Mouse (Mus musculus) CH12F3 (cell line): Measurements from ENCODE around the gene Cks2.
"Not testable (repeated sequence)": the region's sequence is repeated elsewhere in the genome, so short reads cannot be mapped to it uniquely, and the experiment has no call there.

ENCODE experiments used
- in situ Hi-C: fragments of 300-500 bp; cut with MboI; formaldehyde crosslinking; loops from 2 replicates; pipeline ENCODE4 v1.14.3; 2020; ENCODE audit warnings: low sequenced_read_pairs

Gene Cks2

GRCm38 (mm10) chr13:51632560-51633218 is 12.3 kb upstream of the Cks2 start:
- in situ Hi-C loops = no loop called here

GRCm38 (mm10) chr13:51635384-51635783 is 9.6 kb upstream of the Cks2 start:
- in situ Hi-C loops = not testable (repeated sequence)

- in situ Hi-C loops = no loop called here
Observed at GRCm38 (mm10) chr13:51638958-51639357, 6.1 kb upstream of the Cks2 start.

DNA sequence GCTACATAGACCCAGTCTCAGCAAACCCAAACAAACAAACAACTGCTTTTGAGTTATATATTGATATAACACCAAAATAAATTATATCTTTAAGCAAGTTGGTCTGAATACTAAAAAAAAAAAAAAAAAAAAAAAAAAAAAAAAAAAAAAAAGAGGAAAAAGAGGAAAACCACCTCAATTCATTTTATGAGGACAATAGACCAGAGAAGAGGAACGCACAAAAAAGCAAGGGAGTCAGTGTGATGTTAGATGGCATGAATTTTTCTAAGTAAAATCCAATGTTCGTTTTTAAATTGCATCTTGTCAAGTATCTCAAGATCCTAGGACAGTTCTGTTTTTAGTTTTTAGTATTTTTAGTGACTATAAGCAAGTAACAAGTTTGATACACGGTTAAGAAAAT is 3.6 kb upstream of the Cks2 start:
- in situ Hi-C loops = no loop called here

- in situ Hi-C loops = no loop called here
Observed at GRCm38 (mm10) chr13:51642171-51642778, 2.8 kb upstream of the Cks2 start.

DNA sequence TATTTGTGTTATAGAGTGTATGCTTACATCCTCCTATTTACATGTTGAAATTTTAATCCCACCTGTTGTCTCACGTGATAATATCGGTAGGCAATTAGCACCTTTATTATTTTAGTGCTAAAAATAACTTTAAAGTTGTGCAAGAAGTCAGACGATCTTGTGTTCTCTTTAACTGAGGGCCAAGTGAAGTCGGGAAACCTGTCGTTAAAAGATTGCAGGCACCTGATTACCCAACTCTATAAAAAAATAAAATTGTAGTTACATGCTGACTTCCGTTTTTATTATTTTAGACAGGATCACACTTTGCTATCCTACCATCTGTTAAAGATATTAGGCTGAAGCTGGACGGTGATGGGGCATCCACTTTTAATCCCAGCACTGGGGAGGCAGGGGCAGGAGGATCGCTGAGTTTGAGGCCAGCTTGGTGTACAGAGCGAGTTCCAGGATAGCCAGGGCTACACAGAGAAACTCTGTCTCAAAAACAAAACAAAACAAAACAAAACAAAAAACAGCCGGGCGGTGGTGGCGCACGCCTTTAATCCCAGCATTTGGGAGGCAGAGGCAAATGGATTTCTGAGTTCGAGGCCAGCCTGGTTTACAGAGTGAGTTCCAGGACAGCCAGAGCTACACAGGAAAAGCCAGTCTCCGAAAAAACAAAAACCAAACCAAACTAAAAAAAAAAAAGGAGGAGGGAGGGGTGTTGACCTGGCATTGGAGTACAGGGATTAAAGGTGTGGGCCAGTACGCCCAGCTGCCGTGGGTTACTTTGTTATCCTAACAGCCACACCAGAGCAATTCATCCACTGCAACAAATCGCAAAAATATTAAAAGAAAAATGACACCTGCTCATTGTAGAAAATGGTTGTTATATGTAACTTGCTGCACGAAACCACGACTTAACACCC is 856 bp upstream of the Cks2 start:
- in situ Hi-C loops = no loop called here

DNA sequence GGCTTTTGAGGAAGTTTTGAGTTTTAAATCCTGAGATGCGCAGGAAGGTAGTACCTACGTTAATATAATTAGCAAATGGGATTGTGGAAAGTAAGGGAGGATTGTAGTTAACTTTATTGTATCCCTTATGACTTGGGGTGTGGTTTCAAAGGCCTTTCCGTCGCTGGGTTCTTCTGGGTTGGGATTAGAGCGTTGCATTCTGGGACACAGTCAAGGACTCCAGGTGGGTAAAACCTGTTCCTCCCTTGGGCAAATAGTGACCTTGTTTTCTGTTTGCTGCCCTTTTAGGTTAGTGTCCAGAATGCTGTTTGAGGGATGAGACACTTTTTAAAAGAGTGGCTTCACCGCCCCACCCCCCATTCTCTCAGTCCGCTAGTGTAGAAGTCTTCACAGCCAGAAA is 840 bp downstream of the Cks2 start:
- in situ Hi-C loops = no loop called here

DNA sequence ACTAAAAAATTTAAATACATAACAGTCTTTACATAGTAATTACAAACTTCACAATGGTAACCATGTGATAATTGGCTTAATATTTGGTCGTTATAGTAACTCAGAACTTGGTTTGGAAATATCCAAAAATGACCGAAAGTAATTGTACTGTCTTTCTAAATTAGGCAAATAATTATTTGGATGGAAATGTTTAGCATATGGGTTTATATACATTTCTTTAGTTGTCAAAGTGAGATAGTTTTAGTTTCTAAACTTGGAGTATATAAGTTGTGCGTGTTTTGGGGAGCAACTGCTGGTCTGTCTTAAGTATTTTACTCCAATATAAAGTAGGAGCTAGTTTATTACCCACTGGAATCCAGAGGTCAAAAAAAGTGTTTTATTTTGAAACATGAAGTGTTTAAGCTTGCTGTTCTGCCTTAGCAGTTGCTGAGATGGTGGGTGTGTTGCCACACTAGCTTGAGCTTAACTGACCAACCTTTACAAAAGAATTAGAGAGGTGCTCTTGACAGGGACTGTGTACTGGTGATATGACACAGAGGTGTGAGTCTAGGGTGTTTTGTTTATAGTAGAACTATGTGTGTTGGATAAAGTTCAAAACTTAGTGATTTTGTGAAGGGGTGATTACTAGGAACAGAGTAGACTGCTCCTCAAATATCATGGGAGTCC is 1.5 kb downstream of the Cks2 start:
- in situ Hi-C loops = no loop called here

DNA sequence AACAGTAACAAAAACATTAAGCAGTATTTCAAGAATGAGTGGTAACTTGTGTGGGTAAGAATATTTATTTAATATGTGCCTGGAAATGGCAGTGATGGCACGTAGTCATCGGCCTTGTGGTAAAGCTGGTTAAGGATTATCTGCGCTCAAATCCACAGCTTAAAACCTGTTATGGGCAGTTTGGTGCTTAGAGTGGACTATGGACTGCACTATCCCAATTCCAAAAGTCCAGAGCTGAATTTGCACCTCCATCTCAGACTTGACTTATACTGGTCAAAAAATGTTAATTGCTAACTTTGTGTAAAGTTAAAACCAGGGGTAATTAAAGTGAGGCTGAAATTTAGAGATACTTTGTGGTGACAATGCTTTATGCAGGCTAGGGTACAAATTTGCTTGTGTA is 2.7 kb downstream of the Cks2 start:
- in situ Hi-C loops = no loop called here

GRCm38 (mm10) chr13:51648237-51648636 is 3.2 kb downstream of the Cks2 start:
- in situ Hi-C loops = no loop called here

DNA sequence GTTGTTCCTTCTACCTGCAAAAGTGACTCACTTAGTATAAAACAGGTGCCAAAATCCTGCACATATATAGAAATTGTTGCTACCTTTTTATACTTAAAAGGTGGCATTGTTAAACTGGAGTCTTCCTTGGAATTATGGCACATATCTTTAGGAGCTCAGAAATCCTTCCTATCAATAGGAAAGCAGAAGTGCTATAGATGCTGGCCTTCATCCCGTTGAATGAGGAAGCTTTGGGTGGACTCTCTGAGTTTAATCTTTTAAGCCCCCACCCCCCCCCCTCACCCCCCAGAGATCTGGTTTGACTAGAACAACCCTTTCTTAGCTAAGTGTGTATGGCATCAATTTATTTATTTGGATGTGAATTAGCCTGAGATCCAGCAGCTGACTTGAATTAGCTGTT is 4.7 kb downstream of the Cks2 start:
- in situ Hi-C loops = no loop called here

DNA sequence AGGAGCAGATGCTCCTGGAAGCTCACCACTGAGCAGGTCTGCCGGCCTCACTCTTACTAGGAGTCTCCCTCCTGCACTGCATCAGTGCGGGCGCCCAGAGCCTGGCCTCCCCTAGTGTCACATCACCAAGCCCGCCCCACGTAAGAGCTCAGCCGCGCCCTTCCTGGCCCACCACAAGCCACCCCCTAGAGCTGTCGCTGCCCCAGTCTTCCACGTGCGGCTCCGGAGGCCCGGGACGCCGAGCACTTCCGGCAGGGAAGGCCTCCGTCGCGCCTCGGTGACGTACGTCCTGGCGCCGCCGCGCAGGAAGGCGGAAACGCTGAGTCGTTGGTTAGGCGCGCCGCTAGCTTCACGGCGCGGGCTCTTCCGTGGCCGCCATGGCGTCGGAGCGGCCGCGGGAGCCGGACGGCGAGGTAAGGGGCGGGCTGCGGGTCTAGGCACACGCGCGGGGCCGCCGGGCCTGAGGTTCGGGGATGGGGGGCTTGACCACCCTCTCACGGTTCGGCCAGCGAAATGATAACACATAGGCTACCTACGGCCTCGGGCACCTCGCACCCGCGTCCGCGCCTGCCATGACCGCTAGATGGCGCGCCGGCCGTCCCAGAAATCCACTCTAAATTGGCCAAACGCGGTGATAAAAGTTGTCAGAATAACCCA is 6.5 kb downstream of the Cks2 start, which contains the start of gene Secisbp2:
Gene Secisbp2, plus strand, starts transcription at position 290 of the 657 bp plus-strand sequence.
- in situ Hi-C loops = no loop called here

GRCm38 (mm10) chr13:51653159-51653558 is 8.1 kb downstream of the Cks2 start:
- in situ Hi-C loops = no loop called here

- in situ Hi-C loops = no loop called here
Observed at GRCm38 (mm10) chr13:51653961-51654360, 8.9 kb downstream of the Cks2 start.

- in situ Hi-C loops = no loop called here
Observed at GRCm38 (mm10) chr13:51656516-51657235, 11.6 kb downstream of the Cks2 start.

- in situ Hi-C loops = no loop called here
Observed at GRCm38 (mm10) chr13:51658094-51658493, 13.1 kb downstream of the Cks2 start.

- in situ Hi-C loops = no loop called here
Observed at GRCm38 (mm10) chr13:51659573-51659972, 14.5 kb downstream of the Cks2 start.

- in situ Hi-C loops = no loop called here
Observed at GRCm38 (mm10) chr13:51663561-51663960, 18.5 kb downstream of the Cks2 start.

DNA sequence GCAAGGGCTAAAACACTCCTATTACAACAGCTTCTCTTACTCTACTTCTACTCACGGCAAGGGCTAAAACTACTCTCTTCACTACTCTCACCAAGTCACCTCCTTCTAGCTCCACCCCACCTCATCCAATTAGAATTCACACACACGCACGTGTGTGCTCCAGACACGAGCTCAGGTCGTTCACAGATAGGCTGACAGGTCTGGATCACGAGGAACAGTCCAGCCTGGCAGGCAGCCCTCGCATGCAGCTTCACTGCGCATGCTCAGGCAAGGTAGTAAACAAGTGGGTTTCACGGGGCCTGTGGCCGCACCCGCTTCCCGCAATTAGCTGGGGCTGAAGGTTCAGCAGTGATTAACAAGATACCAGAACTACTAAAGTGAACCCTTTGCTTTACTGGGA is 23.2 kb downstream of the Cks2 start:
- in situ Hi-C loops = not testable (repeated sequence)

DNA sequence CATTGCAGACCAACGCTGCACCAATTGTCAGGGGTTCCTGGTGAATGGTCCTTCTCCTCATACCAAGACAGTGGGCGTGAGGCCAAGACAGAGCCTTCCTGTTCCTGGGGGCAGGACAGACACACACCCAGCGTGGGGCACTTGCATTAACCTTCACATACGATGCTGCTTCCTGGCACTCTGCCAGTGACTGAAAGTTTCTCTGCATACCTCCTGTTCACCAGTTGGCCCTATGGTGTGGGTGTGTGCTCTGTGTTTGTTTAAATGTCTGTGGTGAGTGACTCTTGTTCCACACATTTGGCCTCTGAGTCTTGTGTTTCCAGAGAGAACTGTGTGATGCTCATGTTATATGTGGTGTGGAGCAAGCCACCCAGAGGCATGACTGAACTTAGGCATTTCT is 31.6 kb downstream of the Cks2 start:
- in situ Hi-C loops = no loop called here
